Mouse (Mus musculus) ES-E14 (cell line): Measurements from ENCODE around the gene E2f7. TPM values are rescaled to one million over a fixed set of nuclear protein-coding genes. Genes with fewer than 3 reads are reported as not detected.

Experiments
- DNase-seq: peaks from one replicate; pipeline ENCODE4 v3.0.0-alpha.2; 2013; ENCODE audit warnings: low read depth, low spot score
- H3K27ac ChIP-seq: 2 replicates; pipeline ENCODE4 v1.5.1; 2012; ENCODE audit warnings: low read depth, mild to moderate bottlenecking, low read length, moderate library complexity, mixed read lengths; ENCODE audit not compliant: poor library complexity, insufficient read depth, severe bottlenecking
- H3K36me3 ChIP-seq: 2 replicates; pipeline ENCODE4 v1.6.1; 2012; ENCODE audit warnings: mild to moderate bottlenecking, low read length, moderate library complexity, mixed read lengths; ENCODE audit not compliant: control insufficient read depth, poor library complexity, insufficient read depth, severe bottlenecking
- H3K4me1 ChIP-seq, 2 experiments: fragments of 150-350 bp in 1 of 2; sonication (generic) in 1 of 2; 2 replicates each; pipeline ENCODE4 v1.6.1; 2012; ENCODE audit warnings: low read length in 2 of 2, mild to moderate bottlenecking in 1 of 2, mixed read lengths in 1 of 2; ENCODE audit not compliant: control insufficient read depth in 2 of 2, insufficient read depth in 2 of 2, poor library complexity in 1 of 2
- H3K4me3 ChIP-seq, 2 experiments: fragments of 150-350 bp in 1 of 2; sonication (generic) in 1 of 2; 2 replicates each; pipeline ENCODE4 v1.5.1; 2012; ENCODE audit warnings: low read length in 2 of 2, low read depth in 1 of 2, mild to moderate bottlenecking in 1 of 2, mixed read lengths in 1 of 2; ENCODE audit not compliant: insufficient read depth in 1 of 2, poor library complexity in 1 of 2, severe bottlenecking in 1 of 2
- H3K9ac ChIP-seq: 2 replicates; pipeline ENCODE4 v1.6.1; 2012; ENCODE audit warnings: low read depth, mild to moderate bottlenecking, low read length, mixed read lengths; ENCODE audit not compliant: poor library complexity, insufficient read depth, severe bottlenecking
- H3K9me3 ChIP-seq: fragments of 150-350 bp; sonication (generic); 2 replicates; pipeline ENCODE4 v1.6.1; 2012; ENCODE audit warnings: low read depth, mild to moderate bottlenecking, low read length; ENCODE audit not compliant: control insufficient read depth, insufficient read depth
- CHD2 ChIP-seq: IDR thresholded peaks from 2 replicates; pipeline ENCODE4 v1.6.1; 2014; ENCODE audit warnings: mild to moderate bottlenecking, low read depth, low read length, inconsistent platforms
- HCFC1 ChIP-seq: IDR thresholded peaks from 2 replicates; pipeline ENCODE4 v1.6.1; 2012; ENCODE audit warnings: low read length, inconsistent platforms, borderline replicate concordance; ENCODE audit not compliant: insufficient read depth
- MAFK ChIP-seq: IDR thresholded peaks from 2 replicates; pipeline ENCODE4 v1.6.1; 2014; ENCODE audit warnings: mild to moderate bottlenecking, low read depth, low read length, inconsistent platforms; ENCODE audit not compliant: insufficient read depth
- ZC3H11A ChIP-seq: IDR thresholded peaks from 2 replicates; pipeline ENCODE4 v1.6.1; 2012; ENCODE audit warnings: low read depth, mild to moderate bottlenecking, inconsistent platforms, low read length, borderline replicate concordance
- ZNF384 ChIP-seq: IDR thresholded peaks from 2 replicates; pipeline ENCODE4 v1.6.1; 2012; ENCODE audit warnings: low read depth, low read length, inconsistent platforms
- in situ Hi-C, 2 experiments: fragments of 600-800 bp; cut with MboI; formaldehyde crosslinking; loops; one replicate each; pipeline ENCODE4 v1.15.1; 2025; ENCODE audit warnings: low sequenced_read_pairs in 2 of 2, inconsistent platforms in 1 of 2; ENCODE audit not compliant: unreplicated experiment in 2 of 2
- total RNA-seq: library from RNA; depleted of rRNA; stranded (reverse); fragments of 300-350 nt; gene quantifications from 2 replicates; pipeline ENCODE4 v1.2.3, GENCODE M21; 2012; rRNA removed

Gene E2f7
- total RNA-seq = 13.8 and 15.6 TPM in 2 replicates

DNA sequence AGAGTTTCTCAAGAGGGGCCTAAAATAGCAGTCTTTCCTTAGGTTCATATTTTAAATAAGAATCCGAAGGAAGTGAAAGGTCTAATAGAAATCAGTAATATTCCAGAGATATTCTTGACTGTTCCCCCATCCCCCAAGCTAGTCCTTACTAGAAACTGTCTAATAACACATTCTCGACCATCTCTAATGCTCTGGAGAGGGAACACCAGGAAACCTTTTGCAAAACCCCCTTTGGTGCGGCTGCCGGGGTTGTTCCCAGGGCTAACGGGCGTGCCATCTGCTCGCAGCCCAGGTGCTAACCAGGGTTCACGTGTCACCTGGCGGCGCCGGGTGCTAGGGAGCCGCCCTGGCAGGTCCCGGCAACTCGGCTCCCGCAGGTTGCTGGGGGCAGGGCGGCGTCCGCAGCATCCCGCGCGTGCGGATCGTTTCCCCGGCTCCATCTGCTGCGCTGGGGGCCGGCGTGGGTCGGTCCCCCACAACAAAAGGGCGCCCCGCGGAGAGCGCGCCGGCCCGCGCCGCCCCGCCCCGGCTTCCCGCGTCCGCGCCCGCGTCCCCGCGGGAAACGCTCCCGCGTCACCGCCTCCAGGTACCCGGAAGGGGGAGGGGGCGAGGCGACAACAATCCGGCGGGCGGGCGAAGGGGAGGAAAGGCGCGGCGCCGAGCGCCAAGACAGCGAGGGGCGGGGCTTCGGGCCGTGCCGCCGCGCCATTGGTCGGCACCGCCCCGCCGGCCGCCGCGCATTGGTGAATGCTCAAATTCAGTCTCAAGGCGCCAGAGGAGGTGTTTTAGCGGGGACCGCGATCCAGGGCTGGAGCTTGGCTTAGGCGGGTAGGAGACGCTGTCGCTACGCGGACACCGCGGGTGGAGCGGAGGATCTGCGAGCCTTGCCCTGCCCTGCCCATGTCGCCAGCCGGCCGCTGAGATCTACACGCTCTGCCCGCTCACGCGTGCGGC, at the start of gene E2f7:
Gene E2f7, plus strand, starts transcription at position 754 of the 954 bp plus-strand sequence.
- Histone ChIP-seq H3K9me3 (no peaks in the 10 kb centered on the region), H3K9ac (peak within 1 kb of the TSS; percentile 96), H3K27ac (peak within 1 kb of the TSS; percentile 67; the same call in 1 of the 2 replicates), H3K4me1 (peaks cover 0 to 10% of the 10 kb centered on the region in 2 experiments; a peak in 2 of 4 replicates), H3K36me3 (peaks cover 11% of the 10 kb centered on the region), H3K4me3 (peak within 1 kb of the TSS; percentile 96 to 98)
- in situ Hi-C loops = no loop called here
- no peak for TF ChIP-seq ZC3H11A
- no peak for TF ChIP-seq ZNF384
- TF ChIP-seq HCFC1 = peak; percentile 53; the same call in 1 of the 2 replicates
- TF ChIP-seq MAFK = no peak
- peak; percentile 81 for DNase-seq

- DNase-seq = no peak
- in situ Hi-C loops = no loop called here
- TF ChIP-seq CHD2 (no peak), HCFC1 (no peak), ZNF384 (no peak), ZC3H11A (no peak), MAFK (no peak)
- H3K27ac ChIP-seq = no peak overlapping the region
- no peaks in the 10 kb centered on the region for H3K9me3 ChIP-seq
- no peaks in the 10 kb centered on the region for H3K4me1 ChIP-seq
- no peak overlapping the region for H3K9ac ChIP-seq
- H3K4me3 ChIP-seq = no peak overlapping the region
- H3K36me3 ChIP-seq = no peaks in the 10 kb centered on the region
Measured at GRCm38 (mm10) chr10:110701276-110701675, 44.0 kb upstream of the E2f7 start.

- no peak overlapping the region for H3K9ac ChIP-seq
- H3K9me3 ChIP-seq = no peaks in the 10 kb centered on the region
- TF ChIP-seq ZNF384 = 0 out of 2 replicates have a peak, but pooled peaks have one; percentile 17
- TF ChIP-seq MAFK = no peak
- TF ChIP-seq ZC3H11A = peak; percentile 71
- H3K4me1 ChIP-seq = no peaks in the 10 kb centered on the region
- in situ Hi-C loops = no loop called here
- DNase-seq = peak; percentile 69
- H3K36me3 ChIP-seq = no peaks in the 10 kb centered on the region
- no peak overlapping the region for H3K27ac ChIP-seq
- H3K4me3 ChIP-seq = no peak overlapping the region
Measured at GRCm38 (mm10) chr10:110705672-110706071, 39.6 kb upstream of the E2f7 start.

DNA sequence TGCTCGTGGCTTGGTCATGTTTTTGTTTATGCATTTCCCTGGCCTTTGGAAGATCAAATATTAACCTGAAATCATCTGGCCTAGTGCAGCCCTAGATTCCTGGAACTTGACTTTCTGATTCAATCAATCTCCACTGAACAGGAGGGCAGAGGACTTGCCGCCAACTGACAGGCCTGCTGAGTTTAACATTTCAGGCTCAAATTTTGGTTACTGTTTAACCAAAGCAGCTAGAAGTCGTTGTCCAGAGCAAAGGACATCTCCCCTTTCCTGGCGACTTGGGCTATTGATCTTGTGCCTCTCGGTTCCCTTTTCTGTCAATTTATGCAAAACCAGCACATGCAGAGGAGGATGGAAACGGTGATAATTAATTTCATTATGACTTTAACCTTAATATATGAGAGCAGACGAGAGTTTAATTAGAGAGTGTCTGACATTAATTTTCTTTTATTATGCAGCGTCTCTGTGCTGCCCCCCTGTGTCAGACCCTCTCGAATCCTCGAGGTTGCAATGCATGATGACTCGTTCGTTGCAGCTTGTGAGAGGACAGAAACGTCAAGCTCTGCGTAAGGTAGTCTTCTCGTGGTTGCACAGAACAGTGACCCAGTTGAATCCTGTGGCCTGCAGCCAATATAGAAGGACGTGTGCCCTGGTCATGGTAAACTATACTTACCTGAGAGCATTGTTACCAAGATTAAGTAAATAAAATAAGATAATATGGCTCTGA, 37.7 kb upstream of the E2f7 start:
- H3K4me1 ChIP-seq = no peaks in the 10 kb centered on the region
- DNase-seq = no peak
- TF ChIP-seq ZC3H11A (no peak), ZNF384 (no peak), HCFC1 (no peak), CHD2 (no peak)

More for the DNA sequence above, 37.7 kb upstream of the E2f7 start:
- Histone ChIP-seq H3K27ac (no peak overlapping the region), H3K4me3 (no peak overlapping the region), H3K9ac (no peak overlapping the region), H3K36me3 (no peaks in the 10 kb centered on the region), H3K9me3 (no peaks in the 10 kb centered on the region)
- in situ Hi-C loops = no loop called here
